In genomic region chr9:35105884-35106880, GRCm38 (mm10) we compare ENCODE assay signal across 10 mouse cellular contexts. TPM values are rescaled to one million over a fixed set of nuclear protein-coding genes. Genes with fewer than 3 reads are reported as not detected.
A peak's percentile ranks its signal among the peaks of the same experiment; 100 is the strongest.
DNase-seq lines count a peak whose midpoint lies in the region; ATAC-seq and TF ChIP-seq lines count a peak whose summit lies in the region.
"Had no signal": no experiment of that assay in that cellular context is flagged by ENCODE, and none has a peak within 500 bp of the region (broad histone marks: within the 10 kb centered on the region; RNA-seq: fewer than 3 reads in every experiment).

No protein-coding gene starts in this region.

- TF ChIP-seq POLR2A in heart, adult 2 months (IDR thresholded peaks at IDR 0.05; ENCODE audit: insufficient read depth, low read depth, low read length): no peak
- no peak for TF ChIP-seq POLR2A in kidney, adult 2 months (IDR thresholded peaks at IDR 0.05; ENCODE audit: low read depth, low read length)

- no peaks in the 10 kb centered on the region for H3K9me3 ChIP-seq in liver, embryonic 11.5 days (ENCODE audit: control insufficient read depth, low read length)
- H3K9me3 ChIP-seq: limb, embryonic 12.5 days had no signal

- no peak overlapping the region for H3K4me3 ChIP-seq in heart, adult 2 months
- H3K4me3 ChIP-seq in liver, embryonic 11.5 days (ENCODE audit: low read depth, low read length): no peak overlapping the region
- no peak overlapping the region for H3K4me3 ChIP-seq in kidney, adult 2 months (ENCODE audit: insufficient read depth, low read depth, low read length)
- H3K4me3 ChIP-seq: limb, embryonic 12.5 days had no signal

- peak in 1 of 2 experiments; percentile 33 for DNase-seq in heart, adult 2 months
- DNase-seq in heart, postnatal 10 days: no peak
- DNase-seq in CD4-positive helper T cell, adult 2 months (ENCODE audit: low read depth, low spot score): peak; percentile 31
- DNase-seq in c-Kit-positive CD71-positive TER-119-positive erythroid progenitor cells, embryonic 14.5 days (ENCODE audit: low spot score): peak; percentile 68
- DNase-seq in liver, embryonic 11.5 days (ENCODE audit: low spot score): no peak
- no peak for DNase-seq in right cerebral cortex, postnatal 10 days (ENCODE audit: low spot score in 2 of 2)
- no peak for DNase-seq in kidney, adult 2 months
- no peak for DNase-seq in right cerebral cortex, postnatal 25 days
- DNase-seq: thymus, postnatal 4 days had no signal

- no peak for TF ChIP-seq CTCF in heart, adult 2 months (IDR thresholded peaks at IDR 0.05)
- TF ChIP-seq CTCF in kidney, adult 2 months (conservative IDR thresholded peaks at IDR 0.05; ENCODE audit: insufficient read depth, insufficient read length, low read depth, low read length): no peak

- 50% methylated on average over 15 of the region's 15 CpGs for WGBS in heart, adult 2 months
- 40% methylated on average over 15 of the region's 15 CpGs for WGBS in liver, embryonic 11.5 days
- 73% methylated on average over 15 of the region's 15 CpGs for WGBS in kidney, adult 2 months

- peaks cover 37% of the 10 kb centered on the region for H3K4me1 ChIP-seq in heart, adult 2 months (ENCODE audit: control insufficient read depth, insufficient read depth, low read length)
- H3K4me1 ChIP-seq in liver, embryonic 11.5 days (replicated peaks; ENCODE audit: control insufficient read depth, insufficient read depth, low read length): peaks cover 59% of the 10 kb centered on the region
- 0 out of 2 replicates have a peak, but pooled peaks cover 3% of the 10 kb centered on the region for H3K4me1 ChIP-seq in kidney, adult 2 months (ENCODE audit: control insufficient read depth, insufficient read depth, low read length)

- H3K9ac ChIP-seq in heart, adult 2 months (ENCODE audit: low read depth, low read length): peak overlapping the region; percentile 14; the same call in 1 of the 2 replicates
- H3K9ac ChIP-seq in liver, embryonic 11.5 days (ENCODE audit: low read depth, low read length): peak overlapping the region; percentile 17
- H3K9ac ChIP-seq: limb, embryonic 12.5 days had no signal

- H3K27me3 ChIP-seq in heart, adult 2 months (ENCODE audit: control insufficient read depth, insufficient read depth, low read length): no peaks in the 10 kb centered on the region
- no peaks in the 10 kb centered on the region for H3K27me3 ChIP-seq in liver, embryonic 11.5 days (replicated peaks; ENCODE audit: control insufficient read depth, insufficient read depth, low read length)
- H3K27me3 ChIP-seq in kidney, adult 2 months (replicated peaks; ENCODE audit: control insufficient read depth, insufficient read depth, low read length): no peaks in the 10 kb centered on the region
- H3K27me3 ChIP-seq: limb, embryonic 12.5 days had no signal

- H3K36me3 ChIP-seq in heart, adult 2 months (ENCODE audit: control insufficient read depth, insufficient read depth, low read length): no peaks in the 10 kb centered on the region; the same call in 1 of the 2 replicates
- H3K36me3 ChIP-seq in liver, embryonic 11.5 days (ENCODE audit: control insufficient read depth, insufficient read depth, low read length): no peaks in the 10 kb centered on the region; the same call in 1 of the 2 replicates
- H3K36me3 ChIP-seq in kidney, adult 2 months (ENCODE audit: control insufficient read depth, insufficient read depth, low read length): no peaks in the 10 kb centered on the region

- peak overlapping the region; percentile 56 for H3K4me2 ChIP-seq in liver, embryonic 11.5 days
- H3K4me2 ChIP-seq: limb, embryonic 12.5 days had no signal

- H3K79me2 ChIP-seq in heart, adult 2 months (replicated peaks; ENCODE audit: control insufficient read depth, insufficient read depth, low read length): peaks cover 5% of the 10 kb centered on the region; the same call in 1 of the 2 replicates

- intact Hi-C loops in heart, adult 2 months (cut with DNase I): loop anchor here (5.0 kb wide), 2 partner anchors 44 to 59 kb away; no protein-coding TSS in a partner anchor
- intact Hi-C loops in heart, postnatal 10 days (cut with DNase I): no loop called here

- ATAC-seq in liver, embryonic 11.5 days (replicated peaks; ENCODE audit: low FRiP score): peak; percentile 96

- no peak for TF ChIP-seq EP300 in heart, adult 2 months (IDR thresholded peaks at IDR 0.05; ENCODE audit: insufficient read depth, low read depth, low read length)

- peak overlapping the region; percentile 40 for H3K27ac ChIP-seq in heart, adult 2 months
- peak overlapping the region; percentile 84 for H3K27ac ChIP-seq in liver, embryonic 11.5 days (ENCODE audit: low read depth, low read length)
- H3K27ac ChIP-seq in kidney, adult 2 months (ENCODE audit: insufficient read depth, low read depth, low read length): no peak overlapping the region
- H3K27ac ChIP-seq: limb, embryonic 12.5 days had no signal

RNA-seq across cellular contexts. Expression of gene St3gal4, which starts 12.9 kb away (rescaled TPM):
- total RNA-seq in heart, adult 2 months (2021): 10 to 100 TPM; 26.1 to 29.5 TPM
- 8.6 and 11.9 TPM in 2 replicates for polyA plus RNA-seq in heart, adult 2 months (2012; rRNA removed)
- 10 to 100 TPM; 33.9 to 43.2 TPM for total RNA-seq in heart, postnatal 10 days (2021)
- 34.8 and 40.1 TPM in 2 replicates for polyA plus RNA-seq in liver, embryonic 11.5 days (2014; fragmentation: Nextera tagmentation; extraction: Ambion mirVana)
- 4.7 and 5.0 TPM in 2 replicates for polyA plus RNA-seq in kidney, adult 2 months (2012; rRNA removed)

Comparison
In these comparisons a context has a peak if more than half of its experiments do, and no peak if none do; other contexts are left out.
1. DNase-seq: peak in CD4-positive helper T cell, adult 2 months (single experiment) and c-Kit-positive CD71-positive TER-119-positive erythroid progenitor cells, embryonic 14.5 days (single experiment); none in heart, postnatal 10 days (0 of 2), liver, embryonic 11.5 days (single experiment), right cerebral cortex, postnatal 10 days (0 of 2), kidney, adult 2 months (single experiment) and right cerebral cortex, postnatal 25 days (single experiment).